Mouse (Mus musculus): ENCODE measurements around the gene Timm8a2. TPM values are rescaled to one million over a fixed set of nuclear protein-coding genes. Genes with fewer than 3 reads are reported as not detected.

The Timm8a2 gene
- polyA plus RNA-seq, 1 experiment from 2014 or later: not detected

- ATAC-seq (ENCODE audit: low read depth) (no peak), DNase-seq (ENCODE audit: low spot score) (peak; percentile 17)
- WGBS: 55% methylated on average over 11 of the region's 11 CpGs
- no peak overlapping the region for H3K4me2 ChIP-seq (ENCODE audit: low read depth, low read length)
- no peak overlapping the region for H3K9ac ChIP-seq (ENCODE audit: low read depth, low read length)
- no peaks in the 10 kb centered on the region for H3K27me3 ChIP-seq (replicated peaks; ENCODE audit: control insufficient read depth, insufficient read depth, low read length)
- H3K4me3 ChIP-seq (ENCODE audit: low read depth, low read length): no peak overlapping the region
- H3K9me3 ChIP-seq (ENCODE audit: control insufficient read depth, low read length): no peaks in the 10 kb centered on the region
- H3K4me1 ChIP-seq (ENCODE audit: control insufficient read depth, insufficient read depth, low read length): no peaks in the 10 kb centered on the region
- H3K36me3 ChIP-seq (ENCODE audit: control insufficient read depth, insufficient read depth, low read length): no peaks in the 10 kb centered on the region
- no peak overlapping the region for H3K27ac ChIP-seq (replicated peaks; ENCODE audit: low read depth, low read length)
Observed at GRCm38 (mm10) chr14:122068801-122069695, 34.6 kb downstream of the Timm8a2 start.

- ATAC-seq (ENCODE audit: low read depth) (no peak), DNase-seq (ENCODE audit: low spot score) (no peak)
- Histone ChIP-seq H3K36me3 (ENCODE audit: control insufficient read depth, insufficient read depth, low read length) (no peaks in the 10 kb centered on the region), H3K4me2 (ENCODE audit: low read depth, low read length) (no peak overlapping the region), H3K4me1 (ENCODE audit: control insufficient read depth, insufficient read depth, low read length) (no peaks in the 10 kb centered on the region), H3K27me3 (replicated peaks; ENCODE audit: control insufficient read depth, insufficient read depth, low read length) (no peaks in the 10 kb centered on the region), H3K4me3 (ENCODE audit: low read depth, low read length) (no peak overlapping the region), H3K27ac (replicated peaks; ENCODE audit: low read depth, low read length) (no peak overlapping the region), H3K9ac (ENCODE audit: low read depth, low read length) (no peak overlapping the region), H3K9me3 (ENCODE audit: control insufficient read depth, low read length) (no peaks in the 10 kb centered on the region)
- 97% methylated on average over 3 of the region's 3 CpGs for WGBS
Observed at GRCm38 (mm10) chr14:122069948-122070347, 35.5 kb downstream of the Timm8a2 start.

- H3K4me2 ChIP-seq (ENCODE audit: low read depth, low read length): no peak overlapping the region
- no peaks in the 10 kb centered on the region for H3K27me3 ChIP-seq (replicated peaks; ENCODE audit: control insufficient read depth, insufficient read depth, low read length)
- no peak overlapping the region for H3K27ac ChIP-seq (replicated peaks; ENCODE audit: low read depth, low read length)
- DNase-seq (ENCODE audit: low spot score): no peak
- H3K36me3 ChIP-seq (ENCODE audit: control insufficient read depth, insufficient read depth, low read length): no peaks in the 10 kb centered on the region
- 84% methylated on average over 5 of the region's 5 CpGs for WGBS
- H3K4me3 ChIP-seq (ENCODE audit: low read depth, low read length): no peak overlapping the region
- no peak overlapping the region for H3K9ac ChIP-seq (ENCODE audit: low read depth, low read length)
- no peaks in the 10 kb centered on the region for H3K4me1 ChIP-seq (ENCODE audit: control insufficient read depth, insufficient read depth, low read length)
- no peaks in the 10 kb centered on the region for H3K9me3 ChIP-seq (ENCODE audit: control insufficient read depth, low read length)
- no peak for ATAC-seq (ENCODE audit: low read depth)
Observed at GRCm38 (mm10) chr14:122073422-122073821, 38.9 kb downstream of the Timm8a2 start.

DNA sequence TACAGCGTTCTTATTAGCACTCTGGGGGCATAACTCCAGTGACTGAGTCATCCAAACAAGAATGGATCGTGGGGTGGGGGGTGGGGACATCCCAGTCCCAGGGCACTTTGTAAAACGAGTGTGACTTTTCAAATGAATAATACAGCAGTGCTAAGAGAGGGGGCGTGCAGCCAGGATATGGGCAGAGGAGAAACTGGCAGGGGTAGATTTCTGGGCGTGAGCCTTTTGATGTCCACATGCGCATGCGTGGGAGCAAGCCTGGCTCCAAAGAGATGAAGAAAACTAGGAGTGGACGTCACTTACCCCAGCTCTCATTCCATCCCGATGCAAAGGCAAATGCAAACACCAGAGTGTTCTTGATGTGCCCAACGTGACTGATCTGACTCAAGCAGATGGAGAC is 39.9 kb downstream of the Timm8a2 start:
- WGBS: 80% methylated on average over 10 of the region's 10 CpGs
- H3K4me3 ChIP-seq (ENCODE audit: low read depth, low read length): no peak overlapping the region
- no peaks in the 10 kb centered on the region for H3K4me1 ChIP-seq (ENCODE audit: control insufficient read depth, insufficient read depth, low read length)
- no peak overlapping the region for H3K27ac ChIP-seq (replicated peaks; ENCODE audit: low read depth, low read length)
- H3K9ac ChIP-seq (ENCODE audit: low read depth, low read length): no peak overlapping the region
- ATAC-seq (ENCODE audit: low read depth) (no peak), DNase-seq (ENCODE audit: low spot score) (no peak)
- no peaks in the 10 kb centered on the region for H3K36me3 ChIP-seq (ENCODE audit: control insufficient read depth, insufficient read depth, low read length)
- H3K27me3 ChIP-seq (replicated peaks; ENCODE audit: control insufficient read depth, insufficient read depth, low read length): no peaks in the 10 kb centered on the region
- H3K9me3 ChIP-seq (ENCODE audit: control insufficient read depth, low read length): no peaks in the 10 kb centered on the region
- no peak overlapping the region for H3K4me2 ChIP-seq (ENCODE audit: low read depth, low read length)

DNA sequence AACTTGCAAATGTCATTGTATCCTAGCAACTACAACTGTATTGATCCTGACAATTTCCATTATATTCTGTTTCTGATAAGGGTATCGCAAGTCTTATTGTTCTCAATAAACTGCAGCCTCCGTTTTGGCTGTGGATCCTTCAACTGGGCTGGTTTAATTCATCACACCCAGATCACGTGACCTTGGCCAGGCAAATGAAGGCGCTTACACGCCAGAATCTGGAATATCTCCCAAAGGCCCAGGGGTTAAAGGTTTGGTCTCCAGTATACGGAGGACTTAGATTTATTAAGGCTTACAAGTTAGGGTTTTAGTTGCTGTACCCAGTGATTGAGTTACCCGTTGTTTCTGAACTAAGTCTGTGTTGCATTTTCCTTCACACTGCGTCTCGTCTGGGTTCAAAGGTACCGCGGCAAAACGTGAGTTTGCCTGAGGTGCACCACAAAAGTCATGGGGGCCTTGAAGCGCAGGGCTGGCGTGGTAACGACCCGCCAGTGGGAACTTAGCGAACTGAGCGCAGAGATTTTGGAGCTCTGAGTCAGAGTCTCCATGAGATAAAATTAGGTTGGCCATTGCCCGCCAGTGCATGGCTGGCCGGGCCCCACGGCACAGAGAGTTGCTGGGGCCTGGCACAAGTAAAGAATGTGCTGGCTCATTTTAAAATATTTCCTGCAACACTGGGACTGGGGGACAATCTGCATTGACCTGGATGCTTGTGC is 41.2 kb downstream of the Timm8a2 start:
- Histone ChIP-seq H3K27ac (replicated peaks; ENCODE audit: low read depth, low read length) (no peak overlapping the region), H3K4me3 (ENCODE audit: low read depth, low read length) (no peak overlapping the region), H3K36me3 (ENCODE audit: control insufficient read depth, insufficient read depth, low read length) (no peaks in the 10 kb centered on the region), H3K27me3 (replicated peaks; ENCODE audit: control insufficient read depth, insufficient read depth, low read length) (no peaks in the 10 kb centered on the region), H3K4me1 (ENCODE audit: control insufficient read depth, insufficient read depth, low read length) (no peaks in the 10 kb centered on the region), H3K9ac (ENCODE audit: low read depth, low read length) (no peak overlapping the region), H3K9me3 (ENCODE audit: control insufficient read depth, low read length) (no peaks in the 10 kb centered on the region), H3K4me2 (ENCODE audit: low read depth, low read length) (no peak overlapping the region)
- WGBS: 82% methylated on average over 21 of the region's 21 CpGs
- DNase-seq (ENCODE audit: low spot score) (no peak), ATAC-seq (ENCODE audit: low read depth) (no peak)

DNA sequence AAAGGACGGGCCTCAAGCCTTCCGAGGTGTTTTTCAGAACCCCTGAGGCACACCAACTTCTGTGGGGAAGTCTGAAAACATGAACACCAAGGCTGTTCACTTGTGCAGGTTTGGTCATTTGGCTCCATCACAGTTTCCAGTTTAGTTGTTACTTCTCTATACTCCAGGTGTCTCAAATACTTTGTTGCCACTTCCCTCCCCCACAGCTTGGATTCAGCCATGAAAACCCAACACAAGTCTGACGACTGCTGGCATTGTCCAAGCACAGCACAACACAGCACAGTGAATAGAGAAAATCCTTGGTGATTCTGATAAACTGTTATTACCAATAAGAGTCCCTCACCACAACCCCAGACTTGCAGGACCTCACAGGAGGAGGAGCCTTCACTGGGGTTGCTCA is 42.5 kb downstream of the Timm8a2 start:
- Histone ChIP-seq H3K4me3 (ENCODE audit: low read depth, low read length) (no peak overlapping the region), H3K27me3 (replicated peaks; ENCODE audit: control insufficient read depth, insufficient read depth, low read length) (no peaks in the 10 kb centered on the region), H3K27ac (replicated peaks; ENCODE audit: low read depth, low read length) (no peak overlapping the region), H3K4me1 (ENCODE audit: control insufficient read depth, insufficient read depth, low read length) (no peaks in the 10 kb centered on the region), H3K4me2 (ENCODE audit: low read depth, low read length) (no peak overlapping the region), H3K9me3 (ENCODE audit: control insufficient read depth, low read length) (no peaks in the 10 kb centered on the region), H3K9ac (ENCODE audit: low read depth, low read length) (no peak overlapping the region), H3K36me3 (ENCODE audit: control insufficient read depth, insufficient read depth, low read length) (no peaks in the 10 kb centered on the region)
- ATAC-seq (ENCODE audit: low read depth): no peak
- 76% methylated on average over 3 of the region's 3 CpGs for WGBS
- no peak for DNase-seq (ENCODE audit: low spot score)

DNA sequence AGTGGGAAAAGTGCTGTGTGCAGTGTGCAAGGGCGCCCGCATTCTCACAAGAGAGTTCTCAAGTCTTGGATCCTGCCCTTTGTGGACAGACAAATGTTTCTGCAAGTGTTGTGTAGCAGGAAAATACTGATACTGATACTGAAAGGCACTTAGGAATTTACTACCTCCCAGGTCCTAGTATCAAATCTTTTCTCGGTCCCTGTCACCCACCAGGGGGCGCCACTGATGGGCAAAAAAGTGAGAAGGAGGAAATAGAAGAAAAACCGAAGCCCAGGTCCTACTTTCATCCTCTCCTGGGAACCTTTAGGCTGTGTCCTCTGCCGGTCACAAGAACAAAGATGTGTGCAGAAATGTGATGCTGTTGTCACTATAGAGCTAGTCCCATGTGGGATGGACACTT is 45.0 kb downstream of the Timm8a2 start:
- no peak for DNase-seq (ENCODE audit: low spot score)
- H3K36me3 ChIP-seq (ENCODE audit: control insufficient read depth, insufficient read depth, low read length): no peaks in the 10 kb centered on the region
- H3K9ac ChIP-seq (ENCODE audit: low read depth, low read length): no peak overlapping the region
- WGBS: 47% methylated on average over 6 of the region's 6 CpGs
- H3K9me3 ChIP-seq (ENCODE audit: control insufficient read depth, low read length): no peaks in the 10 kb centered on the region
- H3K4me2 ChIP-seq (ENCODE audit: low read depth, low read length): no peak overlapping the region
- ATAC-seq (ENCODE audit: low read depth): no peak
- H3K4me1 ChIP-seq (ENCODE audit: control insufficient read depth, insufficient read depth, low read length): no peaks in the 10 kb centered on the region
- H3K4me3 ChIP-seq (ENCODE audit: low read depth, low read length): no peak overlapping the region
- no peaks in the 10 kb centered on the region for H3K27me3 ChIP-seq (replicated peaks; ENCODE audit: control insufficient read depth, insufficient read depth, low read length)
- no peak overlapping the region for H3K27ac ChIP-seq (replicated peaks; ENCODE audit: low read depth, low read length)

DNA sequence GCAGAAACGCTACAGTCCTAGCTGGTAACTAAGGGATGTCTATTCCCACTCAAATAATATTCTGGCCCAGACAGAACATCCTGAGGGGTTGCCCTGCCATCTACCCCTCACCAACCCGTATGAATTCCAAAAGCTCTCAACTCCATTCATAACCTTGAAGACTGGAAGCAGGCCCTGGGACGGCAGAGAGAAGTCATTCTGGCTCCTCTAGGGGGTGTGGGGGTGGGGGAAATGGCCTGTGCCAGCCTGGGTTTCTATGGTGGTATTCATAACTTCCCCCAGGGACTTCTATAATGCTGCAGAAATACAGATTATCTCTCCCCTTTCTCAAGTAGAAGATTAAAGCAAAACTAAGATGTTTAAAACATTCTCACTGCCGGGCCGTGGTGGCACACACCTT is 45.4 kb downstream of the Timm8a2 start:
- 79% methylated on average over 5 of the region's 5 CpGs for WGBS
- Histone ChIP-seq H3K27me3 (replicated peaks; ENCODE audit: control insufficient read depth, insufficient read depth, low read length) (no peaks in the 10 kb centered on the region), H3K36me3 (ENCODE audit: control insufficient read depth, insufficient read depth, low read length) (no peaks in the 10 kb centered on the region), H3K4me2 (ENCODE audit: low read depth, low read length) (no peak overlapping the region), H3K9me3 (ENCODE audit: control insufficient read depth, low read length) (no peaks in the 10 kb centered on the region), H3K27ac (replicated peaks; ENCODE audit: low read depth, low read length) (no peak overlapping the region), H3K9ac (ENCODE audit: low read depth, low read length) (no peak overlapping the region), H3K4me1 (ENCODE audit: control insufficient read depth, insufficient read depth, low read length) (no peaks in the 10 kb centered on the region), H3K4me3 (ENCODE audit: low read depth, low read length) (no peak overlapping the region)
- no peak for ATAC-seq (ENCODE audit: low read depth)
- no peak for DNase-seq (ENCODE audit: low spot score)

All from embryonic facial prominence, embryonic 14.5 days (tissue).